Mouse (Mus musculus) G1E (cell line): ENCODE measurements around the gene Tstd1.

ENCODE experiments used
- CTCF ChIP-seq: IDR thresholded peaks from 2 replicates; pipeline ENCODE4 v1.5.1; 2012; ENCODE audit warnings: low read depth, low read length, inconsistent platforms, mixed read lengths
- GATA1 ChIP-seq: IDR thresholded peaks from 2 replicates; pipeline ENCODE4 v1.6.1; 2012; ENCODE audit warnings: borderline replicate concordance, low read length, inconsistent platforms, mixed read lengths
- TAL1 ChIP-seq: conservative IDR thresholded peaks from 2 replicates; pipeline ENCODE4 v1.6.1; 2012; ENCODE audit warnings: low read depth, low read length, inconsistent platforms, mixed read lengths

DNA sequence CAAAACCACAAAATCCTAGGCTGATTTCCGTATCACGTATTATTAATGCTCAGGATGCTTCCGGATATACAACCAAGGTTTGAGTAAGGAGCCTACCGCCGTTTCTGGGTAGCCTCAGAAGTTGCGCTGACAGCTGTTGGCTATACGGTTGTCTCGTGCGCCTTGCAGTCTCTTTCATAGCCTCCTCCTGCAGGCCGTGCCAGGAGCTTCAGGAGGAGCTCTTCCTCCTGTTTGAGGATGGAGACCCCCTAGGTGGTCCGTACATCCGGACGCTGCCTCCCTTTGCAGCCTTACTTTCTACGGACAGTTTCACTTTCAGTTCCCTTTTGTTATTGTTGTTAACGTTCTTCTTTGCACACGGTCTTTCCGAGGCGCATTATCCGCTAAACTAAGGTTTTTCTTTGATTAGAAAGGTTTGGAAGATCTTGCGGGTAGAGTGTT, 6.7 kb upstream of the Tstd1 start:
- TF ChIP-seq CTCF, result no peak
- TF ChIP-seq TAL1, result no peak
- no peak for TF ChIP-seq GATA1
